Mouse (Mus musculus): ENCODE data around the gene Rhog.
"Not testable (repeated sequence)": the region's sequence is repeated elsewhere in the genome, so short reads cannot be mapped to it uniquely, and the experiment has no call there.

The Rhog gene

DNA sequence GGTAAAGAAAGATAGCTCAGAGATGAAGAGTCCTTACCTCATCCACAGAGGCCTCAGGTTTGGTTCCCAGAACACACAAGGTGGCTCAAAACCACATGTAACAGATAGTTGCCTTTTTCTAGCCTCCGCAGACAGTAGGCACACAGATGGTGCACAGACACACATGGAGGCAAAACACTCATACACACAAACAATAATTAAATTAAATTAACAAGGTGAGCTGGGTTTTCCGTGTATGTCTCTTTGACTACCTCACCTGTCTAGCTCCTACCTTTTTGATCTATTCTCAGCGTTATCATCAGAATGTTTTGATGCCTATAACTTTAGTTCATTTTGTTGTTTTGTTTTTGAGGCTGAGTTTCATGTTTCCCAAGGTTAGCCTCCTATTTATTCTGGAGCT is at the start of gene Rhog:
Gene Rhog, minus strand, starts transcription at position 101 of the 400 bp plus-strand sequence.
- no peak for DNase-seq (ENCODE audit: low spot score)

DNA sequence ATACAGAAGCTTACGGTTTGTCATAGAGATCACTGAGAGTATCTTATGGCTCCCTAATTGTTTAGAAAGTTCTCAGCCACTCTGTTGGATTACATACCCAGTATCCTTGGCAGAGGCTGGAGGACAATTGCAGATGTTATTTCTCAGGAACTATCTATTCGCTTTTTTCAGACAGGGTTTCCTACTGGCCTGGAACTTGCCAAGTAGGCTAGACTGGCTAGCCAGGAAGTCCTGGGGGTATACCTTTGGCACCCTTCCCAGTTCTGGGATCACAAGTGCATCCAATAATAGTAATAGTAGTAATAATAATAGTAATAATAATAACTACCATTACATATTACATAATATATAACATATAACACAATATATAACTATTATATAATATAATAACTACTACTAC is 49.7 kb upstream of the Rhog start:
- no peak for DNase-seq (ENCODE audit: low spot score)

DNA sequence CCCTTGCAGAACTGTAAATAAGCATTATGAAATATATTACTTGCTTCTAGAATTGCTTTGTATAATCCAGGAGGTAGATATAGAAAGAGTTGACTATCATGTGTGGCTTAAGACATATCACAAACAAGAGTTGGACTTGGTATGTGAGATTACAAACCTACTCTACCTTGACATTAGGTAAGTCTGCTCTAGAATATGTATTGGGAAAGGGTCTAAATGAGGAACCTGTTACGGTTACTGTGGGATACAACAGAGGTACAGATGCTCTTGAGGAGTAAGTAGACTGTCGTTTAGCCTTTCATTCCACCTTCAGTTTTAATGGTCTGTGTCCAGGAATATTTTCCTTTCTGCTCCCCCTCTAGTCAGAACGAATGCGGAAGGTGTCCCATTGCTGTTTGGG is 46.6 kb upstream of the Rhog start:
- no peak for DNase-seq (ENCODE audit: low spot score)

DNA sequence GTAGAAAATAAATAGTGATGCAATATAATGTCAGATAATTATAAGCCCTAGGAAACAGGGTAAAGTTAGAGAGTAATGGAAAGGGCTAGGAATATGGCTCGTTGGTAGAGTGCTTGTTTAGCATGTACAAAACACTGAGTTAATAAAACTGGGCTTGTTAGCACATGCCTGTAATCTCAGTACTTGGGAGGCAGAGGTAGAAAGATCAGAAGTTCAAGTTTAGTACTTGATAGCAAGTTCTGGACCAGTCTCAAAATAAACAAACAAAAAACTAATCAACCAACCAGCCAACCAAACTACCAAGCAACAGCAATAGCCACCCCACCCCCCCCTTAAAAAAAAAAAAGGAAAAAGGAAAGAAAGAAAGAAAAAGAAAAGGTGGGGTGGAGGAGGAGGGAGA is 44.9 kb upstream of the Rhog start:
- no peak for DNase-seq (ENCODE audit: low spot score)

- DNase-seq (ENCODE audit: low spot score), result no peak
Measured at GRCm38 (mm10) chr7:102293234-102293633, 37.4 kb upstream of the Rhog start.

- no peak for DNase-seq (ENCODE audit: low spot score)
Measured at GRCm38 (mm10) chr7:102292228-102292627, 36.4 kb upstream of the Rhog start.

- no peak for DNase-seq (ENCODE audit: low spot score)
Measured at GRCm38 (mm10) chr7:102289466-102289865, 33.6 kb upstream of the Rhog start.

GRCm38 (mm10) chr7:102282261-102282660 is 26.4 kb upstream of the Rhog start:
- no peak for DNase-seq (ENCODE audit: low spot score)

DNA sequence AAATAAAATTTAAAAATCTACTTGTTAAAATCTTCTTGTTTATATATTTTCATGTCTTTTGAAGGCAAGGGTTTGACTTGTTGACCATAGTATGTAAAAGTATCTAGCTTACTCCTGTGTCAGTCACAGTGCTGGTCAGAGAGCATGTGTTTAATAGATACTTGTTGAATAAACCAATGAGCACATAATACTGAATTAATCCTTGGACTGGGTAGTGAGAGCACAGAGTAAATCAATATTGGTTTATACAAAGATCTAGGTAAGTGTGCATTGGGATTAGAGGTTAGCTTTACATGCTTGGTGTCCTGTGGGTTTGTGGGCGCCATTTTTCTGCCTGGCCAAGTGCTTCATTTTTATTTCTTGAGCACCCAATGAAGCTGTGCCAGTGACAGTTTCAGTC is 25.5 kb upstream of the Rhog start:
- DNase-seq (ENCODE audit: low spot score), result no peak

- no peak for DNase-seq (ENCODE audit: low spot score)
Measured at GRCm38 (mm10) chr7:102272422-102272948, 16.6 kb upstream of the Rhog start.

DNA sequence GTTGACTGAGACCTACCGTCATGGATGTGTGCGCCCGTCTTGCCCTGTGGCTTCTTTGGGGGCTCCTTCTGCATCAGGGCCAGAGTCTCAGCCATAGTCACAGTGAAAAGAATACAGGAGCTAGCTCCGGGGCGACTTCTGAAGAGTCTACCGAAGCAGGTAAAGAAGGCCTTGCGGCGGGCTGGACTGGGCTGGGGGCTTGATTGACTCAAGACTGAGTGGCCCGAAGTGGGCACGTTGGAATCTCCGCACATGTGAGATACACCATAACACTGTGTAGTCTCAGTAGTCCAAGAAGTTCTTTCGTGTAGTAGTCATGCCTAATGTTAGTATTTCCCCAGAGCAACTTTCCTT is 12.5 kb upstream of the Rhog start:
- DNase-seq (ENCODE audit: low spot score), result no peak

GRCm38 (mm10) chr7:102267601-102268394 is 11.9 kb upstream of the Rhog start, which contains the start of gene Stim1:
Gene Stim1 (plus strand): TSS chr7:102267806.
- peak; percentile 69 for DNase-seq (ENCODE audit: low spot score)

DNA sequence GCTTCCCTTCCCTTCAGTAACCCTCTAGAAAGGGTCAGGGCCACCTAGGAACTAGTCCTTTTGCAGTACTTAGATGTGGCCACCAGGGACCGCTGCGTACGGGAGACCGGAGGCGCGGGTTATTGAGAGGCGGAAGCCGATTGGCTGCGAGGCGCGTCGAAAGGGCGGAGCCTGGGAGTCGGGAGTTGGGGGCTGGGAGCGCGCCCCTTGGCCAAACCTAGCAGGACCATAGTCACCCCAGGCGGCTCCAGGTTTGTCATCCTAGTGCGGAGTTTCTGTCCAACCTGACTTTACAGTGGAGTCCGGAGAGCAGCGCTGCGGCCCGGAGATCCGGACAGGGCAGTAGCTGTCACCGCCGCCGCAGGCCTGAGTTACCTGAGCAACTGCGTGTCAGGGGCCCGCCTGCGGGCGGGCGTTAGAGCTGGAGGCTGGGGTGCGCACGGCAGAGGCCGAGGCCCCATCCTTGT is 11.3 kb upstream of the Rhog start:
- peak; percentile 93 for DNase-seq (ENCODE audit: low spot score)

DNA sequence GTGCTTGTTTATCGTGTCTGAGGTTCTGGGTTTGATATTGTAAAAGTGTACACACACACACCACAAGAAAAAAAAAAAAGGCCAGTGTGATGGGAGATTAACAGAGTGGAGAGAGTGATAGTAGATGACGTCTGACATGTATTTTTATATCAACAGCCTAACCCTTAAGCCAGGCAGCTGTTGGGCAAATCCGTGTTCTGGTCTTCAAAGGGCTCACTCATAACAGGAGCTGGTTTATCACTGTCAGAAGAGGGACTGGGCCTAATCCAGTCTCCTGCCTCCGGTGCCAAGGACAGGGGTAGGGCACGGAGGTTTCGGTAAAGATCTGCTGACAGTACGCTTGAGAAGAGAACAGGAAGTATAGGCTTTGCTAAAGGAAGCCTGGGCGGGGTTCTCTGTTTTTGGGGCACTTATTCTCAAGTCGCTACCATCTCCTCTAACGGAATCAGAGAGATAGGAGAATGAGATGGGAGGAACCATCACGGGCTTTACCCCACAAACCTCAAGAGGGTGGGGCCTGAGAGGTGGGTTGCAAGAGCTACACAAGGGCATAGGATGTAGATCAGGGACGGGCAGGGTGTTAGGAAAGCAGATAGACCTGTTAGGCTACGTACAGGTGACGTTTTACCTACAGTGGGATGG is 10.7 kb upstream of the Rhog start:
- peak; percentile 22 for DNase-seq (ENCODE audit: low spot score)

- not testable (repeated sequence) for DNase-seq (ENCODE audit: low spot score)
Measured at GRCm38 (mm10) chr7:102266021-102266400, 10.2 kb upstream of the Rhog start.

- no peak for DNase-seq (ENCODE audit: low spot score)
Measured at GRCm38 (mm10) chr7:102263020-102263419, 7.2 kb upstream of the Rhog start.

DNA sequence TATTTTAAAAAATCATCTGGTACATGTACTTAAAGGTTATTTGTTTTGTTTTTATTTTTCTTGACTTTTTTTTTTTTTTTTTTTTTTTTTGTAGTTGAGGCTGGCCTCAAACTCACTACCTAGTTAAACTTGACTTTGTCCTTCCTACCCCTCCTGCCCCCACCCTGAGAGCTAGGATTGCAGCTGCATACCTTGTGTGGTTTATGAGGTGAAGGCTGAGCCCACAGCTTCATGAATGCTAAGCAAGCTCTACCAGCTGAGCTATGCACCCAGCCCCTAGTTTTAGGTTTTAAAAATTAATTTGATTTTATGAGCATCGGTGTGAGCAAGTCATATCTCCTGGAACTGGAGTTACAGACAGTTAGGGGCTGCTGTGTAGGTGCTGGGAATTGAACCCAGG is 4.7 kb upstream of the Rhog start:
- no peak for DNase-seq (ENCODE audit: low spot score)

DNA sequence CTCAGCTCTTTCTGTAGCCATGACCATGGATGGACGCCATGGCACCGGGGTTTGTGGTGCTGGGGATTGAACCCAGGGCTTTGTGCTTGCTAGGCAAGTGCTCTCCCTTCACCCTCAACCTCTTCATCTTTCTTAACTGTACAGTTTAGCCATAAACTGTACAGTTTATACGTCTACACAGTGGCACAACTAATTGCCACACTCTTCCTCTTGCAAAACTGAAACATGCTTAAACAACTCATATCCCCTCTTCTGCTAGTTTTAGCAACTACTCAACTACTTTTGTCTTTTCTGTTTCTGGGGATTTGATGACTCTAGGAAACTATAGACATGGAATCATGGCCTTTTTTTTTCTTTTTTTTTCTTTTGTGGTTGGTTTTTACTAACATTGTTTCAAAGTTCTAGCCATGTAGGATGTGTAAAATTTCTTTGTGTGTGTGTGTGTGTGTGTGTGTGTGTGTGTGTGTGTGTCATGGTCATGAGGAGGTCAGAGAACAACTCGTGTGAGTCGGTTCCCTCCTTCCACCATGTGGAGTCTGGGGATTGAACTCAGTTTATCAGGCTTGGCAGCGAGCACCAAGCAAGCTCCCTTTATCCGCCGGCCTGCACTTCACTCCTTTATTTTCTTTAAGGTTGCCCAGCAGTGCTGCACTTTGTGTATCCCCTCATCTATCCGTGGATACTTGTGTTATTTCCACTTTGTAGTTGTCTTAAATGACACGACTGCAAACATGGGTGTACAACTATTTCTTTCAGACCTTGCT is 4.0 kb upstream of the Rhog start:
- no peak for DNase-seq (ENCODE audit: low spot score)

GRCm38 (mm10) chr7:102258753-102259152 is 2.9 kb upstream of the Rhog start:
- no peak for DNase-seq (ENCODE audit: low spot score)

DNA sequence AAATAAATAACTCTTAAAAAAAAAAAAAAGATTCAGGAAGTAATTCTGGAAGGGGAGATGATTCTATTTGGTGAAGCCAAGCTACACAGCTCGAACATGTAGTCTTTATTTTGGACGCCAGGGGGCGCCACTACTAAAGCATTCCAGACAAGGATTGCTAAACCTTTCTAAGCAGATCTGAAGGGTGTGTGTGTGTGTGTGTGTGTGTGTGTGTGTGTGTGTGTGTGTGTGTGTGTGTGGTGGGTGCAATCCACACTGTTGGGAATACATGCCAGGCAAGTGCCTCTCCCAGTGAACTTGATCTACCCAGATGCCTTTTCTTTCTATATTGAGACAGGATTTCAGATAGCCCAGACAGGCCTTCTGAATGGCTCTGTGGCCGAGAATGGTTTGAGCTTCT is 2.3 kb upstream of the Rhog start:
- peak; percentile 81 for DNase-seq (ENCODE audit: low spot score)

- DNase-seq (ENCODE audit: low spot score), result no peak
Measured at GRCm38 (mm10) chr7:102256636-102257035, 782 bp upstream of the Rhog start.

DNA sequence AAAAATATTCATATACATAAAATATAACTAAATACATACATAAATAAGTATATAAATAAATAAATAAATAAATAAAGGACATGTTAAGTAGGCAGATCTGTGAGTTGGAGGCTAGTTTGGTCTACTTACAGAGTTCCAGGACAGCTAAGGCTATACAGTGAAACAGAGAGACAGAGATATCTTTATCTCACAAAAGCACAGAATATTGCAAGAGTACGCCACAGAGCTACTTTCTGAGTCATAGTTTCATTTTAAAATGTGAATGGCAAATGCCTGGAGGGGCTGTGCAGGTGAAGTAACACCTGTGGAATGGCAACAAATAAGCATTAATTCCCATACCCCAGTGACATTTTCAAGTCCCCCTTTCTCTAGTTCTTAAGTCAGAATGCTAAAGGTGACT is 2.2 kb downstream of the Rhog start:
- no peak for DNase-seq (ENCODE audit: low spot score)
